In the genomic region with DNA sequence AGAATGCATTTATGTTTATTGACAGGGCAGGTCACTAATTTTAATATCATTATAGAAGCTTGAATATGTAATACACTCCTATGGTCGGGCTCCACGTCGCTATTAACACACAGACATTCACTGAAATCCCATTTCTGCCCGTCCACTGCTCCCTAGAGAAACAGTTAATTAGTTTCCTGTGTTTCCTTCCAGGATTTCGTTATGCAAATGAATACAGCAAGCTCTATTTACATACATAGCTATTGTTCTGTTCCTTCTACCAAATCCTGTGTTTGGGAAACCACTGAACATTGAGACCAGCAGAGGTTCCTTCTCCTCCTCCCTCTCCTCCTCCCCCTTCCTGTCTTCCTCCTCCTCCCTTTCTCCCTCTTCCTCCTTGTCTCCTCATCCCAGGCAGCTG, we compare ENCODE assay signal across 28 mouse cellular contexts. TPM values are rescaled to one million over a fixed set of nuclear protein-coding genes. Genes with fewer than 3 reads are reported as not detected.
A peak's percentile ranks its signal among the peaks of the same experiment; 100 is the strongest.
DNase-seq lines count a peak whose midpoint lies in the region; ATAC-seq lines count a peak whose summit lies in the region.
"Had no signal": no experiment of that assay in that cellular context is flagged by ENCODE, and none has a peak within 500 bp of the region (broad histone marks: within the 10 kb centered on the region; RNA-seq: fewer than 3 reads in every experiment).

No protein-coding gene starts in this region.

- no peaks in the 10 kb centered on the region for H3K9me3 ChIP-seq in hindbrain, embryonic 13.5 days
- no peaks in the 10 kb centered on the region for H3K9me3 ChIP-seq in hindbrain, embryonic 11.5 days (ENCODE audit: control insufficient read depth, low read length)
- H3K9me3 ChIP-seq in midbrain, embryonic 14.5 days (ENCODE audit: control insufficient read depth, low read length) = no peaks in the 10 kb centered on the region
- H3K9me3 ChIP-seq in midbrain, embryonic 15.5 days = no peaks in the 10 kb centered on the region
- H3K9me3 ChIP-seq in neural tube, embryonic 14.5 days (ENCODE audit: control insufficient read depth, low read length) = no peaks in the 10 kb centered on the region
- H3K9me3 ChIP-seq: embryonic facial prominence, embryonic 10.5 days; embryonic facial prominence, embryonic 13.5 days; forebrain, embryonic 12.5 days; heart, embryonic 15.5 days; hindbrain, embryonic 10.5 days; intestine, embryonic 15.5 days had no signal

- no peak for DNase-seq in hindbrain, embryonic 11.5 days (ENCODE audit: low spot score)
- DNase-seq in midbrain, embryonic 14.5 days = peak; percentile 62
- DNase-seq: adrenal gland, adult 2 months; adrenal gland, postnatal 14 days; cerebellum, adult 11-12 months; cerebellum, adult 8-10 months; cerebellum, postnatal 10 days; cerebellum, postnatal 36 days; embryo, embryonic 11 days; forebrain, postnatal 0 days; gastrocnemius, postnatal 25 days; heart, adult 18-20 months; heart, postnatal 10 days; heart, postnatal 36 days had no signal

- H3K27ac ChIP-seq in hindbrain, embryonic 13.5 days = peak overlapping the region; percentile 72
- H3K27ac ChIP-seq in hindbrain, embryonic 11.5 days (ENCODE audit: low read depth, low read length) = no peak overlapping the region
- H3K27ac ChIP-seq in midbrain, embryonic 14.5 days (replicated peaks; ENCODE audit: low read depth, low read length) = peak overlapping the region; percentile 68
- no peak overlapping the region for H3K27ac ChIP-seq in midbrain, embryonic 15.5 days
- peak overlapping the region; percentile 48 for H3K27ac ChIP-seq in neural tube, embryonic 14.5 days (ENCODE audit: low read depth, low read length)
- H3K27ac ChIP-seq: embryonic facial prominence, embryonic 10.5 days; embryonic facial prominence, embryonic 13.5 days; forebrain, embryonic 12.5 days; heart, embryonic 15.5 days; hindbrain, embryonic 10.5 days; intestine, embryonic 15.5 days had no signal

- 34% methylated on average over 5 of the region's 5 CpGs for WGBS in hindbrain, embryonic 13.5 days
- WGBS in hindbrain, embryonic 11.5 days = 74% methylated on average over 5 of the region's 5 CpGs
- 40% methylated on average over 5 of the region's 5 CpGs for WGBS in midbrain, embryonic 14.5 days
- WGBS in midbrain, embryonic 15.5 days = 43% methylated on average over 5 of the region's 5 CpGs
- 36% methylated on average over 5 of the region's 5 CpGs for WGBS in neural tube, embryonic 14.5 days

- no peak overlapping the region for H3K9ac ChIP-seq in hindbrain, embryonic 13.5 days
- no peak overlapping the region for H3K9ac ChIP-seq in hindbrain, embryonic 11.5 days (ENCODE audit: low read depth, low read length)
- H3K9ac ChIP-seq in midbrain, embryonic 14.5 days (replicated peaks; ENCODE audit: low read length) = no peak overlapping the region
- no peak overlapping the region for H3K9ac ChIP-seq in midbrain, embryonic 15.5 days
- no peak overlapping the region; the same call in 1 of the 2 replicates for H3K9ac ChIP-seq in neural tube, embryonic 14.5 days (replicated peaks; ENCODE audit: low read depth, low read length)
- H3K9ac ChIP-seq: embryonic facial prominence, embryonic 13.5 days; forebrain, embryonic 12.5 days; forebrain, postnatal 0 days; heart, embryonic 12.5 days; heart, embryonic 15.5 days; intestine, embryonic 15.5 days had no signal

- no peaks in the 10 kb centered on the region for H3K27me3 ChIP-seq in hindbrain, embryonic 13.5 days
- no peaks in the 10 kb centered on the region for H3K27me3 ChIP-seq in hindbrain, embryonic 11.5 days (ENCODE audit: control insufficient read depth, insufficient read depth, low read length)
- no peaks in the 10 kb centered on the region for H3K27me3 ChIP-seq in midbrain, embryonic 14.5 days (ENCODE audit: control insufficient read depth, insufficient read depth, low read length)
- no peaks in the 10 kb centered on the region for H3K27me3 ChIP-seq in midbrain, embryonic 15.5 days (replicated peaks)
- H3K27me3 ChIP-seq in neural tube, embryonic 14.5 days (ENCODE audit: control insufficient read depth, insufficient read depth, low read length) = no peaks in the 10 kb centered on the region
- H3K27me3 ChIP-seq: embryonic facial prominence, embryonic 13.5 days; heart, embryonic 12.5 days; heart, embryonic 15.5 days; intestine, embryonic 15.5 days had no signal

- no peak overlapping the region for H3K4me3 ChIP-seq in hindbrain, embryonic 13.5 days
- H3K4me3 ChIP-seq in hindbrain, embryonic 11.5 days (ENCODE audit: low read depth, low read length) = no peak overlapping the region
- no peak overlapping the region for H3K4me3 ChIP-seq in midbrain, embryonic 14.5 days (replicated peaks; ENCODE audit: low read depth, low read length)
- H3K4me3 ChIP-seq in midbrain, embryonic 15.5 days = no peak overlapping the region
- no peak overlapping the region for H3K4me3 ChIP-seq in neural tube, embryonic 14.5 days (ENCODE audit: low read depth, low read length)
- H3K4me3 ChIP-seq: embryonic facial prominence, embryonic 10.5 days; embryonic facial prominence, embryonic 13.5 days; erythroblast, embryonic 14.5 days; forebrain, embryonic 12.5 days; heart, embryonic 12.5 days; heart, embryonic 15.5 days; hindbrain, embryonic 10.5 days; intestine, embryonic 15.5 days had no signal

- H3K36me3 ChIP-seq in hindbrain, embryonic 13.5 days = no peaks in the 10 kb centered on the region
- H3K36me3 ChIP-seq in hindbrain, embryonic 11.5 days (ENCODE audit: control insufficient read depth, insufficient read depth, low read length) = no peaks in the 10 kb centered on the region
- no peaks in the 10 kb centered on the region for H3K36me3 ChIP-seq in midbrain, embryonic 14.5 days (ENCODE audit: control insufficient read depth, insufficient read depth, low read length)
- no peaks in the 10 kb centered on the region for H3K36me3 ChIP-seq in midbrain, embryonic 15.5 days (replicated peaks)
- H3K36me3 ChIP-seq in neural tube, embryonic 14.5 days (ENCODE audit: control insufficient read depth, insufficient read depth, low read length) = no peaks in the 10 kb centered on the region
- H3K36me3 ChIP-seq: embryonic facial prominence, embryonic 10.5 days; embryonic facial prominence, embryonic 13.5 days; forebrain, embryonic 12.5 days; heart, embryonic 12.5 days; heart, embryonic 15.5 days; hindbrain, embryonic 10.5 days; intestine, embryonic 15.5 days had no signal

- H3K4me2 ChIP-seq in hindbrain, embryonic 13.5 days = no peak overlapping the region
- H3K4me2 ChIP-seq in hindbrain, embryonic 11.5 days (replicated peaks; ENCODE audit: low read depth, low read length) = no peak overlapping the region
- H3K4me2 ChIP-seq in midbrain, embryonic 14.5 days (ENCODE audit: low read length) = no peak overlapping the region
- H3K4me2 ChIP-seq in midbrain, embryonic 15.5 days = no peak overlapping the region
- H3K4me2 ChIP-seq in neural tube, embryonic 14.5 days (ENCODE audit: low read depth, low read length) = no peak overlapping the region
- H3K4me2 ChIP-seq: embryonic facial prominence, embryonic 13.5 days; forebrain, embryonic 12.5 days; heart, embryonic 12.5 days; heart, embryonic 15.5 days; intestine, embryonic 15.5 days had no signal

- no peaks in the 10 kb centered on the region for H3K4me1 ChIP-seq in hindbrain, embryonic 13.5 days (replicated peaks)
- H3K4me1 ChIP-seq in hindbrain, embryonic 11.5 days (replicated peaks; ENCODE audit: control insufficient read depth, insufficient read depth, low read length) = no peaks in the 10 kb centered on the region
- H3K4me1 ChIP-seq in midbrain, embryonic 14.5 days (ENCODE audit: control insufficient read depth, insufficient read depth, low read length) = no peaks in the 10 kb centered on the region
- H3K4me1 ChIP-seq in midbrain, embryonic 15.5 days = no peaks in the 10 kb centered on the region
- no peaks in the 10 kb centered on the region for H3K4me1 ChIP-seq in neural tube, embryonic 14.5 days (ENCODE audit: control insufficient read depth, insufficient read depth, low read length)
- H3K4me1 ChIP-seq: embryonic facial prominence, embryonic 10.5 days; embryonic facial prominence, embryonic 13.5 days; forebrain, embryonic 12.5 days; heart, embryonic 12.5 days; heart, embryonic 15.5 days; hindbrain, embryonic 10.5 days; intestine, embryonic 15.5 days had no signal

- no peak for ATAC-seq in hindbrain, embryonic 13.5 days (ENCODE audit: low FRiP score)
- no peak for ATAC-seq in hindbrain, embryonic 11.5 days (ENCODE audit: low FRiP score)
- no peak for ATAC-seq in midbrain, embryonic 14.5 days (ENCODE audit: low FRiP score, low TSS enrichment)
- ATAC-seq in midbrain, embryonic 15.5 days (replicated peaks) = no peak
- ATAC-seq in neural tube, embryonic 14.5 days (ENCODE audit: low read depth) = no peak
- no peak for ATAC-seq in frontal cortex, adult (ENCODE audit: low TSS enrichment)
- ATAC-seq: CD4-positive, CD25-positive, alpha-beta regulatory T cell, adult 4 months; forebrain, postnatal 0 days; intestine, embryonic 15.5 days had no signal

RNA-seq across cellular contexts. Expression of a gene that starts 43.9 kb away (rescaled TPM):
- not detected in 2 replicates for polyA plus RNA-seq in hindbrain, embryonic 13.5 days (2015; fragmentation: Nextera tagmentation; extraction: Ambion mirVana)
- not detected in 2 replicates for polyA plus RNA-seq in hindbrain, embryonic 11.5 days (2014; fragmentation: Nextera tagmentation; extraction: Ambion mirVana)
- not detected in 2 replicates for polyA plus RNA-seq in midbrain, embryonic 14.5 days (2014; fragmentation: Nextera tagmentation; extraction: Ambion mirVana)
- polyA plus RNA-seq in midbrain, embryonic 15.5 days (2015; fragmentation: Nextera tagmentation; extraction: Ambion mirVana) = not detected in 2 replicates
- polyA plus RNA-seq in neural tube, embryonic 14.5 days (2014; fragmentation: Nextera tagmentation; extraction: Ambion mirVana) = not detected in 2 replicates
- polyA plus RNA-seq: adrenal gland, adult 2 months; cortical plate, adult 2 months; embryonic facial prominence, embryonic 10.5 days; embryonic facial prominence, embryonic 13.5 days; erythroblast, embryonic 14.5 days; forebrain, embryonic 12.5 days; forebrain, postnatal 0 days; heart, embryonic 12.5 days; hindbrain, embryonic 10.5 days; intestine, embryonic 15.5 days had no signal

Comparison
In these comparisons a context has a peak if more than half of its experiments do, and no peak if none do; other contexts are left out.
1. H3K27ac ChIP-seq: peak in hindbrain, embryonic 13.5 days (single experiment), midbrain, embryonic 14.5 days (single experiment) and neural tube, embryonic 14.5 days (single experiment); none in hindbrain, embryonic 11.5 days (single experiment) and midbrain, embryonic 15.5 days (single experiment).